Mouse (Mus musculus) MEL (cell line): Measurements from ENCODE around the gene Atp5e. TPM values are rescaled to one million over a fixed set of nuclear protein-coding genes. Genes with fewer than 3 reads are reported as not detected.
A peak's percentile ranks its signal among the peaks of the same experiment; 100 is the strongest.

Experiments
- DNase-seq: peaks from one replicate; pipeline ENCODE4 v3.0.0; 2011; ENCODE audit warnings: low read depth, low spot score
- H3K27ac ChIP-seq: 2 replicates; pipeline ENCODE4 v1.5.1; 2012; ENCODE audit warnings: low read depth, mild to moderate bottlenecking, control low read depth, low read length, moderate library complexity; ENCODE audit not compliant: control insufficient read depth
- H3K27me3 ChIP-seq, 2 experiments: fragments of 150-350 bp in 1 of 2; sonication (generic) in 1 of 2; 2 replicates each; pipeline ENCODE4 v1.6.1; 2012; ENCODE audit warnings: low read length in 2 of 2, mild to moderate bottlenecking in 2 of 2, improper control_type of control experiment in 1 of 2, moderate library complexity in 1 of 2; ENCODE audit not compliant: insufficient read depth in 2 of 2, control insufficient read depth in 1 of 2
- H3K36me3 ChIP-seq, 2 experiments: 2 replicates each; pipeline ENCODE4 v1.6.1; 2012 to 2014; ENCODE audit warnings: low read length in 2 of 2, improper control_type of control experiment in 1 of 2, inconsistent platforms in 1 of 2, mild to moderate bottlenecking in 1 of 2; ENCODE audit not compliant: insufficient read depth in 2 of 2, control insufficient read depth in 1 of 2
- H3K4me1 ChIP-seq, 2 experiments: fragments of 150-350 bp in 1 of 2; sonication (generic) in 1 of 2; 2 replicates each; pipeline ENCODE4 v1.6.1; 2012; ENCODE audit warnings: low read length in 2 of 2, improper control_type of control experiment in 1 of 2, mild to moderate bottlenecking in 1 of 2; ENCODE audit not compliant: insufficient read depth in 2 of 2, control insufficient read depth in 1 of 2
- H3K4me3 ChIP-seq, 2 experiments: fragments of 150-350 bp in 1 of 2; sonication (generic) in 1 of 2; 2 replicates each; pipeline ENCODE4 v1.5.1; 2012; ENCODE audit warnings: low read depth in 2 of 2, low read length in 2 of 2, mild to moderate bottlenecking in 2 of 2, moderate library complexity in 2 of 2, control low read depth in 1 of 2, improper control_type of control experiment in 1 of 2; ENCODE audit not compliant: control insufficient read depth in 1 of 2, insufficient read depth in 1 of 2
- H3K79me2 ChIP-seq: 2 replicates; pipeline ENCODE4 v1.6.1; 2012; ENCODE audit warnings: mild to moderate bottlenecking, low read length, moderate library complexity; ENCODE audit not compliant: control insufficient read depth, poor library complexity, insufficient read depth
- H3K9ac ChIP-seq: 2 replicates; pipeline ENCODE4 v1.6.1; 2012; ENCODE audit warnings: low read depth, mild to moderate bottlenecking, control low read depth, low read length, moderate library complexity; ENCODE audit not compliant: control insufficient read depth, poor library complexity, severe bottlenecking
- H3K9me3 ChIP-seq: fragments of 150-350 bp; sonication (generic); replicated peaks from 2 replicates; pipeline ENCODE4 v1.6.1; 2012; ENCODE audit warnings: mild to moderate bottlenecking, low read length, improper control_type of control experiment, moderate library complexity; ENCODE audit not compliant: insufficient read depth
- BHLHE40 ChIP-seq: IDR thresholded peaks from 2 replicates; pipeline ENCODE4 v1.6.1; 2012; ENCODE audit warnings: low read depth, mild to moderate bottlenecking, inconsistent platforms, low read length, improper control_type of control experiment, borderline replicate concordance
- CHD1 ChIP-seq: IDR thresholded peaks from 2 replicates; pipeline ENCODE4 v1.6.1; 2012; ENCODE audit warnings: low read depth, mild to moderate bottlenecking, inconsistent platforms, low read length, improper control_type of control experiment
- CTCF ChIP-seq, 3 experiments: IDR thresholded peaks in 2 of 3; conservative IDR thresholded peaks in 1 of 3; 2 replicates each; pipeline ENCODE4 v1.5.1; 2011 to 2012; ENCODE audit warnings: low read length in 3 of 3, low read depth in 2 of 3, mild to moderate bottlenecking in 2 of 3, improper control_type of control experiment in 1 of 3, inconsistent platforms in 1 of 3, mixed read lengths in 1 of 3, moderate library complexity in 1 of 3; ENCODE audit not compliant: control insufficient read depth in 1 of 3, insufficient read depth in 1 of 3, poor library complexity in 1 of 3, severe bottlenecking in 1 of 3
- E2F4 ChIP-seq: IDR thresholded peaks from 2 replicates; pipeline ENCODE4 v1.6.1; 2011; ENCODE audit warnings: low read depth, low read length, improper control_type of control experiment, borderline replicate concordance
- ELF1 ChIP-seq: IDR thresholded peaks from 2 replicates; pipeline ENCODE4 v1.6.1; 2014; ENCODE audit warnings: low read depth, mild to moderate bottlenecking, inconsistent platforms, low read length, improper control_type of control experiment, moderate library complexity
- EP300 ChIP-seq, 2 experiments: IDR thresholded peaks; 2 replicates each; pipeline ENCODE4 v1.6.1; 2011; ENCODE audit warnings: improper control_type of control experiment in 2 of 2, low read length in 2 of 2, low read depth in 1 of 2, mild to moderate bottlenecking in 1 of 2
- ETS1 ChIP-seq: IDR thresholded peaks from 2 replicates; pipeline ENCODE4 v1.6.1; 2012; ENCODE audit warnings: low read depth, mild to moderate bottlenecking, inconsistent platforms, low read length, improper control_type of control experiment, moderate library complexity
- GATA1 ChIP-seq: IDR thresholded peaks from 2 replicates; pipeline ENCODE4 v1.6.1; 2011; ENCODE audit warnings: low read depth, low read length, improper control_type of control experiment
- HCFC1 ChIP-seq: IDR thresholded peaks from 2 replicates; pipeline ENCODE4 v1.6.1; 2012; ENCODE audit warnings: low read depth, mild to moderate bottlenecking, inconsistent platforms, low read length, improper control_type of control experiment, moderate library complexity
- JUND ChIP-seq: IDR thresholded peaks from 2 replicates; pipeline ENCODE4 v1.6.1; 2011; ENCODE audit warnings: low read depth, mild to moderate bottlenecking, improper control_type of control experiment, low read length
- KAT2A ChIP-seq: conservative IDR thresholded peaks from 2 replicates; pipeline ENCODE4 v1.6.1; 2012; ENCODE audit warnings: low read depth, low read length, improper control_type of control experiment, inconsistent platforms
- MAFK ChIP-seq: IDR thresholded peaks from 2 replicates; pipeline ENCODE4 v1.6.1; 2011; ENCODE audit warnings: low read depth, mild to moderate bottlenecking, low read length, improper control_type of control experiment, borderline replicate concordance
- MAZ ChIP-seq: IDR thresholded peaks from 2 replicates; pipeline ENCODE4 v1.6.1; 2012; ENCODE audit warnings: low read depth, mild to moderate bottlenecking, inconsistent platforms, low read length, improper control_type of control experiment
- RCOR1 ChIP-seq: IDR thresholded peaks from 2 replicates; pipeline ENCODE4 v1.6.1; 2012; ENCODE audit warnings: low read depth, mild to moderate bottlenecking, inconsistent platforms, low read length, improper control_type of control experiment
- SMC3 ChIP-seq: IDR thresholded peaks from 2 replicates; pipeline ENCODE4 v1.6.1; 2011; ENCODE audit warnings: low read depth, low read length, improper control_type of control experiment
- TAL1 ChIP-seq: IDR thresholded peaks from 2 replicates; pipeline ENCODE4 v1.6.1; 2012; ENCODE audit warnings: mild to moderate bottlenecking, inconsistent platforms, low read length, moderate library complexity, mixed read lengths
- TBP ChIP-seq: IDR thresholded peaks from 2 replicates; pipeline ENCODE4 v1.8.0; 2011; ENCODE audit warnings: low read depth, low read length, improper control_type of control experiment
- TCF12 ChIP-seq: IDR thresholded peaks from 2 replicates; pipeline ENCODE4 v1.6.1; 2014; ENCODE audit warnings: low read depth, mild to moderate bottlenecking, inconsistent platforms, low read length, improper control_type of control experiment, moderate library complexity
- UBTF ChIP-seq: IDR thresholded peaks from 2 replicates; pipeline ENCODE4 v1.6.1; 2012; ENCODE audit warnings: low read depth, mild to moderate bottlenecking, inconsistent platforms, low read length, improper control_type of control experiment, moderate library complexity, borderline replicate concordance; ENCODE audit not compliant: insufficient read depth
- USF2 ChIP-seq, 2 experiments: IDR thresholded peaks; 2 replicates each; pipeline ENCODE4 v1.6.1; 2011 to 2012; ENCODE audit warnings: improper control_type of control experiment in 2 of 2, low read length in 2 of 2, borderline replicate concordance in 1 of 2, inconsistent platforms in 1 of 2, low read depth in 1 of 2, mild to moderate bottlenecking in 1 of 2; ENCODE audit not compliant: insufficient read depth in 1 of 2
- ZNF384 ChIP-seq: IDR thresholded peaks from 2 replicates; pipeline ENCODE4 v1.6.1; 2012; ENCODE audit warnings: low read depth, mild to moderate bottlenecking, inconsistent platforms, low read length, improper control_type of control experiment
- polyA plus RNA-seq, 2 experiments: library from polyadenylated mRNA; stranded (reverse) in 1 of 2; unstranded in 1 of 2; fragments of >175 nt in 1 of 2; fragments of >200 nt in 1 of 2; gene quantifications; 2 replicates each; pipeline versions ENCODE4 v1.2.1 to v1.2.4; 2012; ENCODE audit warnings: low replicate concordance in 2 of 2, low read depth in 1 of 2; ENCODE audit not compliant: insufficient read length in 2 of 2, insufficient read depth in 1 of 2, missing spikeins in 1 of 2
- total RNA-seq: library from RNA; depleted of rRNA; stranded (reverse); fragments of 300-350 nt; gene quantifications from 2 replicates; pipeline ENCODE4 v1.2.3, GENCODE M21; 2012

Atp5e gene
- total and polyA plus RNA-seq, 3 experiments = 225 to 561 TPM; not detected in 1

GRCm38 (mm10) chr2:174436916-174437696, 26.8 kb downstream of the Atp5e start:
- Histone ChIP-seq H3K27me3 (no peaks in the 10 kb centered on the region), H3K9ac (peak overlapping the region; percentile 21), H3K79me2 (peaks cover 4% of the 10 kb centered on the region; the same call in 1 of the 2 replicates), H3K27ac (peak overlapping the region; percentile 39), H3K36me3 (peaks cover 0 to 16% of the 10 kb centered on the region in 2 experiments; a peak in 2 of 4 replicates), H3K9me3 (no peaks in the 10 kb centered on the region), H3K4me3 (peak overlapping the region in 1 of 2 experiments; percentile 12; a peak in 1 of 4 replicates), H3K4me1 (peaks cover 5 to 35% of the 10 kb centered on the region in 2 experiments; a peak in 3 of 4 replicates)
- peak; percentile 38 for DNase-seq
- TF ChIP-seq TCF12 (no peak), GATA1 (no peak), ETS1 (no peak), RCOR1 (no peak), USF2 (IDR thresholded peaks at IDR 0.05; ENCODE audit: borderline replicate concordance in 1 of 2, insufficient read depth in 1 of 2, low read depth in 1 of 2, low read length in 2 of 2) (no peak), ZNF384 (no peak), BHLHE40 (no peak), HCFC1 (no peak), EP300 (IDR thresholded peaks at IDR 0.05; ENCODE audit: low read depth in 1 of 2, low read length in 2 of 2) (no peak), CTCF (IDR thresholded peaks at IDR 0.05 in 2 of 3, conservative IDR thresholded peaks at IDR 0.05 in 1 of 3; ENCODE audit: control insufficient read depth in 1 of 3, insufficient read depth in 1 of 3, low read depth in 2 of 3, low read length in 3 of 3, poor library complexity in 1 of 3, severe bottlenecking in 1 of 3) (no peak), E2F4 (no peak), UBTF (no peak), MAFK (no peak), MAZ (no peak), SMC3 (no peak), ELF1 (no peak), CHD1 (no peak)

- Histone ChIP-seq H3K27me3 (no peaks in the 10 kb centered on the region), H3K4me3 (no peak overlapping the region), H3K36me3 (peaks cover 0 to 16% of the 10 kb centered on the region in 2 experiments; a peak in 2 of 4 replicates), H3K79me2 (peaks cover 4% of the 10 kb centered on the region; the same call in 1 of the 2 replicates), H3K27ac (no peak overlapping the region), H3K9ac (no peak overlapping the region), H3K4me1 (peaks cover 5 to 32% of the 10 kb centered on the region in 2 experiments; a peak in 3 of 4 replicates)
- peak; percentile 90 for DNase-seq
- TF ChIP-seq BHLHE40 (no peak), CTCF (IDR thresholded peaks at IDR 0.05 in 2 of 3, conservative IDR thresholded peaks at IDR 0.05 in 1 of 3; ENCODE audit: control insufficient read depth in 1 of 3, insufficient read depth in 1 of 3, low read depth in 2 of 3, low read length in 3 of 3, poor library complexity in 1 of 3, severe bottlenecking in 1 of 3) (no peak), JUND (no peak), ELF1 (peak; percentile 18; the same call in 1 of the 2 replicates), TBP (peak; percentile 83), TAL1 (no peak), SMC3 (no peak), KAT2A (no peak), HCFC1 (no peak)
- TF ChIP-seq, all 39 proteins: peak for 2
- H3K9me3 ChIP-seq = no peaks in the 10 kb centered on the region
Measured at GRCm38 (mm10) chr2:174436076-174436701, 27.7 kb downstream of the Atp5e start.
